Mouse (Mus musculus): ENCODE results near the gene Gprc5d. TPM values are rescaled to one million over a fixed set of nuclear protein-coding genes. Genes with fewer than 3 reads are reported as not detected.

Gprc5d gene
- polyA plus RNA-seq, 1 experiment from 2014 or later: not detected

DNA sequence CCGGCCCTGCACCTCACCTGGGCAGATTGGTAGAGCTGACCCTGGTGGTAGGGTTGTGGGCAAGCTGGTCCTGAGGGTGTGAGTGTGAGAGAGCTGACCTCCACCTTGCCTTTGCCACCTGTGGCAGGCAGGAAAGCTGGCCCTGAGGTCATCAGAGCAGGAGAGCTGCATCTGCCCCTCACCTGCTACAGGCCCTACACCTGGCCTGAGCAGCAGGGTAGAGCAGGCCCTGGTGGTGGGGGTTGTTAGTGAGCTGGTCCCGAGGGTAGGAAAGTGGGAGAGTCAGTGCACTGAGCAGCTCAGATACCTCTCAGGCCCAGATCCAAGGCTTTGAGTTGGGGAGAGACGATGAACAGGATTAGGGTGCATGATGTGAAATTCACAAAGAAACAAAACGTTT is 31.6 kb upstream of the Gprc5d start:
- Histone ChIP-seq H3K27me3 (no peaks in the 10 kb centered on the region), H3K27ac (no peak overlapping the region), H3K4me1 (no peaks in the 10 kb centered on the region), H3K36me3 (ENCODE audit: poor library complexity, severe bottlenecking) (no peaks in the 10 kb centered on the region), H3K4me2 (no peak overlapping the region), H3K9ac (no peak overlapping the region), H3K9me3 (replicated peaks) (no peaks in the 10 kb centered on the region), H3K4me3 (no peak overlapping the region)
- 0 out of 2 replicates have a peak, but pooled peaks have one; percentile 41 for ATAC-seq
- 79% methylated on average over 4 of the region's 4 CpGs for WGBS

DNA sequence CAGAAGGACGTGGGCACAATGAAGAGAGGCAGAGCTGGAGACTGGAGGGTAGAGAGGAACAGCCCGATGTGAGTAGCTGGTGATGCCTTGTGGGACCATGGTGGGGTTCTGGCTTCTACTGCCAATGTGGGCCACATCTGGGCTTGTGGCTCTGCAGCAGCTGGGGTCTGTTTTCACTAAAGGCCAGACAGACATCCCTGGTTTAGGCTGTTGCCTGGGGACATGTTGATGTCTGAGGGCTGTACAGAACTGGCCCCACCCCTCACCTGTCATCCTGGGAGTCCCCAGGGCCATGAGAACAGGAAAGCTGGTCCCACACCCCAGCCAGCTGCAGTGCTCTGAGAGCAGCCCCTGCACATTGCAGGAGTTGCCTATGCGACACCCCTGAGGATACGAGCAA is 31.1 kb upstream of the Gprc5d start:
- no peak for ATAC-seq
- no peak overlapping the region for H3K9ac ChIP-seq
- H3K36me3 ChIP-seq (ENCODE audit: poor library complexity, severe bottlenecking): no peaks in the 10 kb centered on the region
- H3K4me1 ChIP-seq: no peaks in the 10 kb centered on the region
- H3K27ac ChIP-seq: no peak overlapping the region
- no peaks in the 10 kb centered on the region for H3K9me3 ChIP-seq (replicated peaks)
- no peaks in the 10 kb centered on the region for H3K27me3 ChIP-seq
- no peak overlapping the region for H3K4me2 ChIP-seq
- H3K4me3 ChIP-seq: no peak overlapping the region
- WGBS: 71% methylated on average over 4 of the region's 4 CpGs

GRCm38 (mm10) chr6:135148506-135148905 is 30.4 kb upstream of the Gprc5d start:
- no peak overlapping the region for H3K4me3 ChIP-seq
- H3K36me3 ChIP-seq (ENCODE audit: poor library complexity, severe bottlenecking): no peaks in the 10 kb centered on the region
- no peak overlapping the region for H3K4me2 ChIP-seq
- H3K9ac ChIP-seq: no peak overlapping the region
- no peaks in the 10 kb centered on the region for H3K4me1 ChIP-seq
- H3K27me3 ChIP-seq: no peaks in the 10 kb centered on the region
- no peaks in the 10 kb centered on the region for H3K9me3 ChIP-seq (replicated peaks)
- WGBS: 32% methylated on average over 1 of the region's 1 CpGs
- no peak for ATAC-seq
- no peak overlapping the region for H3K27ac ChIP-seq

- Histone ChIP-seq H3K27ac (no peak overlapping the region), H3K36me3 (ENCODE audit: poor library complexity, severe bottlenecking) (no peaks in the 10 kb centered on the region), H3K4me3 (no peak overlapping the region), H3K27me3 (no peaks in the 10 kb centered on the region), H3K4me2 (no peak overlapping the region), H3K9ac (no peak overlapping the region), H3K9me3 (replicated peaks) (no peaks in the 10 kb centered on the region), H3K4me1 (no peaks in the 10 kb centered on the region)
- no peak for ATAC-seq
- 88% methylated on average over 5 of the region's 5 CpGs for WGBS
These were observed 27.9 kb upstream of the Gprc5d start for GRCm38 (mm10) chr6:135145976-135146375.

DNA sequence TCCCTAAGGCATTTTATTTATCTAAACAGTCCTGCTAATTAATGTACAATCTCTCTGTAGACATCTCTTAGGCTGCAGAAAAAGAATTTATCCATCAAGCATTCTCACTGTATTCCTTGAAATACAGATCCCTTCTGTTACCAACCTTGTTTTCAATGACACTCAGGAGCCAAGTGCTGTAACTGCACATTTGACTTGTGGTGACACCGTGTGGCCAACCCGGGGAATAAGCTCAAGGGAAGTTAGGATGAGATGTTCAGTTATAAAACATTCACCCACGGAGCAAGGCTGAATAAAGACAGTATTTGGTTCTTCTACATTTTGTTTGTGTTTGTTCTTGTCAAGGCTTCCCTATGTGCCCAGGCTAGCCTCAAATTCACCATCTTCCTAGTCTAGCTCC is 26.4 kb upstream of the Gprc5d start:
- no peaks in the 10 kb centered on the region for H3K4me1 ChIP-seq

DNA sequence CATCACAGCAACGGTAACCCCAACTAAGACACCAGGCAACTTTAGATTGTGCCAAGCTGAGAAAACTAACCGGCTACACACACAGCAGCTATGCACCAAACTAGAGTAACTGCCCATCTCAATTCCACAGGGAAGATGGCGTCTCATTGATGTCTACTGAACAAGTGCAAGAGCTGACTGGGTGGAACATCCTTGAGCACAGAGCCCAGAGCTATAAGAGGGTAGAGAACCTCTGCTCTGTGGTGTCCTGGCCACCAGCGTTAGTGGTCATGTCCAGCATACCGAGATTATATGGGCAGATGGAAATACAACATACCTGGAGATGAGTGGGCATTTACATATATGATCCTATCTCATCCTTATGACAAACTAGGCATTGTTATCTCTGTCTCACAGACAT is 25.1 kb upstream of the Gprc5d start:
- H3K27ac ChIP-seq: no peak overlapping the region
- 94% methylated on average over 5 of the region's 5 CpGs for WGBS
- H3K9ac ChIP-seq: no peak overlapping the region
- no peaks in the 10 kb centered on the region for H3K27me3 ChIP-seq
- no peak overlapping the region for H3K4me2 ChIP-seq
- ATAC-seq: no peak
- no peak overlapping the region for H3K4me3 ChIP-seq
- no peaks in the 10 kb centered on the region for H3K4me1 ChIP-seq
- H3K36me3 ChIP-seq (ENCODE audit: poor library complexity, severe bottlenecking): no peaks in the 10 kb centered on the region
- H3K9me3 ChIP-seq (replicated peaks): no peaks in the 10 kb centered on the region

More for the DNA sequence above, 26.4 kb upstream of the Gprc5d start:
- no peaks in the 10 kb centered on the region for H3K27me3 ChIP-seq
- no peaks in the 10 kb centered on the region for H3K36me3 ChIP-seq (ENCODE audit: poor library complexity, severe bottlenecking)
- no peak overlapping the region for H3K27ac ChIP-seq
- no peak overlapping the region for H3K9ac ChIP-seq
- no peak overlapping the region for H3K4me2 ChIP-seq
- 5% methylated on average over 3 of the region's 3 CpGs for WGBS
- no peak overlapping the region for H3K4me3 ChIP-seq
- no peaks in the 10 kb centered on the region for H3K9me3 ChIP-seq (replicated peaks)
- peak; percentile 70 for ATAC-seq

- no peak for ATAC-seq
- no peaks in the 10 kb centered on the region for H3K9me3 ChIP-seq (replicated peaks)
- no peaks in the 10 kb centered on the region for H3K36me3 ChIP-seq (ENCODE audit: poor library complexity, severe bottlenecking)
- no peak overlapping the region for H3K4me2 ChIP-seq
- no peak overlapping the region for H3K4me3 ChIP-seq
- peaks cover 4% of the 10 kb centered on the region for H3K4me1 ChIP-seq
- no peak overlapping the region for H3K27ac ChIP-seq
- 80% methylated on average over 16 of the region's 16 CpGs for WGBS
- no peaks in the 10 kb centered on the region for H3K27me3 ChIP-seq
- no peak overlapping the region for H3K9ac ChIP-seq
These were observed 23.5 kb upstream of the Gprc5d start for GRCm38 (mm10) chr6:135141451-135142147.

DNA sequence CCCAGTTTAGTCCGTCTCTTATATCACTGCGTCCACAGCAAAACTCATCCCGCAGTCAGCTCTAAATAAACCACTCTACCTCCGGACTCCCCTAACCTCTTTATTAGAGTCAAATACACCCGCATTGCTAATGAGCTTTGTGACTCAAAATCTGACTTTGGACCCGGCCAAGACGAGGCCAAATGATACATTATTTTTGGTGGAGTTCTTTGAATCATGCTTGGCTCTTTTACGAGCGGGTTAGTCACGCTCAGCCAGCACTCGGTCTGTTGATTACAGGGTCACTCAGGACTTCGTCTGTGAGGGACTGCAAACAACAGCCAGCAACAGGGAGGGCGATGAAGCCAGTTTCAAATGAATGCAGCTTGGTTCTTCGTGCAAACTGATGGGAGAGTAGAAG is 20.7 kb upstream of the Gprc5d start:
- H3K4me3 ChIP-seq: no peak overlapping the region
- H3K27ac ChIP-seq: no peak overlapping the region
- no peak overlapping the region for H3K4me2 ChIP-seq
- H3K9ac ChIP-seq: no peak overlapping the region
- 86% methylated on average over 14 of the region's 14 CpGs for WGBS
- no peak for ATAC-seq
- no peaks in the 10 kb centered on the region for H3K27me3 ChIP-seq
- H3K36me3 ChIP-seq (ENCODE audit: poor library complexity, severe bottlenecking): no peaks in the 10 kb centered on the region
- peaks cover 9% of the 10 kb centered on the region for H3K4me1 ChIP-seq
- H3K9me3 ChIP-seq (replicated peaks): no peaks in the 10 kb centered on the region

DNA sequence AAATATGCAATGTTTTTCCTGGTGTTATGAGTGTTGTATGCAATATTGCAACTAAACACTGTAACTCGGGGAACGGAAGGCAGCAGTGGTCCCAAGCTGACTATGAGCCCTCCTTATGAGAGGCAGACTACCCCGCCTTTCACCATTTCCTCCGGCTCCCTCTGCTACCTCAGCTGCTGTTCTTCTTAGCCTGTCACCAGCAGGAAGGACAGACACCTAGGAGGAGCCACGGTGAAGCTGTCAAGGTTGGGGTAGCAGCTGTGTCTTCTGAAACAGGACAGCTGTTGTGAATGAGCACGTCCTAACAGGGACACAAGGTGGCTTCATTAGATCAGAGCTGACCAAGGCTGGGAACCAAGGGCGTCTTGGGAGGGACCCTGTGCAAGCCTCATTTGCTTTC is 20.1 kb upstream of the Gprc5d start:
- H3K27ac ChIP-seq: no peak overlapping the region
- no peak for ATAC-seq
- 84% methylated on average over 7 of the region's 7 CpGs for WGBS

GRCm38 (mm10) chr6:135137736-135138135 is 19.7 kb upstream of the Gprc5d start:
- Histone ChIP-seq H3K36me3 (ENCODE audit: poor library complexity, severe bottlenecking) (no peaks in the 10 kb centered on the region), H3K4me2 (no peak overlapping the region), H3K27me3 (no peaks in the 10 kb centered on the region), H3K9ac (no peak overlapping the region), H3K27ac (no peak overlapping the region), H3K4me3 (no peak overlapping the region), H3K9me3 (replicated peaks) (no peaks in the 10 kb centered on the region), H3K4me1 (peaks cover 9% of the 10 kb centered on the region)
- WGBS: 86% methylated on average over 9 of the region's 9 CpGs
- no peak for ATAC-seq

More for the DNA sequence above, 20.1 kb upstream of the Gprc5d start:
- Histone ChIP-seq H3K9me3 (replicated peaks) (no peaks in the 10 kb centered on the region), H3K4me2 (no peak overlapping the region), H3K36me3 (ENCODE audit: poor library complexity, severe bottlenecking) (no peaks in the 10 kb centered on the region), H3K4me3 (no peak overlapping the region), H3K27me3 (no peaks in the 10 kb centered on the region), H3K9ac (no peak overlapping the region), H3K4me1 (peaks cover 9% of the 10 kb centered on the region)

DNA sequence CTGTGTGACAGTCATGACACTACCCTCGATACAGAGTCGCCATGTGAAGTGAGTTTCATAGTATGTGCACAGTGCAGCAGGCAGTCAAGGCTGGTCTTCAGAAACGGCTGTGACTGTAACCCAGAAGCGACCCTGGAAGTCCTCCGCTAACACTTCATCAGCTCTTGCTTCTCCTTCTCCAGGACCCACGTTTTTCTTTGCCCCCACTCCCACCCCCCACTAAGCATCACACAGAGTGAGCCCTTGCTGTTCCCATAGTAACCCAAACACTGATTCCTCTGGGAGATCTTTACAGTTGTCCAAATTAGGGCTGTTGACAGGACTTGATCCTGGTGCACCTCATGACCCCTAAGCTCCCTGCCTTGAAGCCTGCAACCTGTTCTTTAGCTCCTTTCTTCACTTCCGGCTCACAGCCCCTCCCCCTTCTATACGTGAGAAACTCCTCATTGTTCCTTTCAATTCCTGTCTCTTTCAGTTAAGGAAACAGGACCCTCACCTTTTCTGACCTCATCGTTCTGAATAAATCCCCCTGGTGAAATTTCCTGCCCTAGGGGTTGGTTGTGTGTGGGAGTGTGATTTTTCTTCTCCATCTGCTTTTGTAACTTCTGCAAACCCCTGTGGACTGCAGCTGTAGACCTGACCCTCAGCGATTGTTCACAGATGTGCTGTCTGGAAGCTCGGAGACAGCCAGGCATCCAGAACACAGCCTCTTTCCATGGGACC is 18.5 kb upstream of the Gprc5d start:
- no peaks in the 10 kb centered on the region for H3K36me3 ChIP-seq (ENCODE audit: poor library complexity, severe bottlenecking)
- H3K27ac ChIP-seq: no peak overlapping the region
- H3K9me3 ChIP-seq (replicated peaks): no peaks in the 10 kb centered on the region
- H3K4me1 ChIP-seq: peaks cover 9% of the 10 kb centered on the region
- H3K9ac ChIP-seq: no peak overlapping the region
- H3K4me2 ChIP-seq: no peak overlapping the region
- H3K4me3 ChIP-seq: no peak overlapping the region
- ATAC-seq: no peak
- WGBS: 44% methylated on average over 11 of the region's 11 CpGs
- no peaks in the 10 kb centered on the region for H3K27me3 ChIP-seq

GRCm38 (mm10) chr6:135135735-135136134 is 17.7 kb upstream of the Gprc5d start:
- no peak overlapping the region for H3K9ac ChIP-seq
- H3K4me1 ChIP-seq: peaks cover 9% of the 10 kb centered on the region
- 83% methylated on average over 4 of the region's 4 CpGs for WGBS
- no peak overlapping the region for H3K4me2 ChIP-seq
- H3K4me3 ChIP-seq: no peak overlapping the region
- H3K36me3 ChIP-seq (ENCODE audit: poor library complexity, severe bottlenecking): no peaks in the 10 kb centered on the region
- H3K27ac ChIP-seq: no peak overlapping the region
- H3K9me3 ChIP-seq (replicated peaks): no peaks in the 10 kb centered on the region
- H3K27me3 ChIP-seq: no peaks in the 10 kb centered on the region
- no peak for ATAC-seq
